Mouse (Mus musculus): ENCODE results near the gene Ptpn3.

GRCm38 (mm10) chr4:57175329-57175728 is 126.3 kb downstream of the Ptpn3 start:
- TF ChIP-seq CTCF (IDR thresholded peaks at IDR 0.05; ENCODE audit: low read depth, low read length) (no peak), POLR2A (IDR thresholded peaks at IDR 0.05; ENCODE audit: extremely low read depth, insufficient read depth, low read length) (no peak)
